Mouse (Mus musculus) embryonic facial prominence, embryonic 14.5 days (tissue): ENCODE data around the gene Rhox13. TPM values are rescaled to one million over a fixed set of nuclear protein-coding genes. Genes with fewer than 3 reads are reported as not detected.

ENCODE experiments used
- polyA plus RNA-seq: library from polyadenylated mRNA; unstranded; fragments of >200 nt; fragmentation: Nextera tagmentation; extraction: Ambion mirVana; gene quantifications from 2 replicates; pipeline ENCODE4 v1.2.1, GENCODE M21; 2014

Gene Rhox13
- polyA plus RNA-seq, 1 experiment from 2014 or later, result not detected

Other genes with a start within 250 kb of the Rhox13 start
- not detected in 2 replicates for gene Rhox8, start 242.3 kb upstream of the Rhox13 start, polyA plus RNA-seq
- gene Rhox7b, start 224.0 kb upstream of the Rhox13 start, polyA plus RNA-seq, result not detected in 2 replicates
- gene Rhox9, start 219.4 kb upstream of the Rhox13 start, polyA plus RNA-seq, result not detected in 2 replicates
- gene Btg1-ps1, start 102.4 kb upstream of the Rhox13 start, polyA plus RNA-seq, result not detected in 2 replicates
- not detected in 2 replicates for gene Btg1-ps2, start 78.1 kb upstream of the Rhox13 start, polyA plus RNA-seq
- gene Rhox10, start 54.7 kb upstream of the Rhox13 start, polyA plus RNA-seq, result not detected in 2 replicates
- not detected in 2 replicates for gene Rhox11, start 36.1 kb upstream of the Rhox13 start, polyA plus RNA-seq
- gene Rhox12, start 10.3 kb upstream of the Rhox13 start, polyA plus RNA-seq, result not detected in 2 replicates
- 4.6 and 4.9 TPM in 2 replicates for gene Zbtb33, start 68.6 kb downstream of the Rhox13 start, polyA plus RNA-seq
- gene Tmem255a, start 131.2 kb downstream of the Rhox13 start, polyA plus RNA-seq, result 44.9 and 48.6 TPM in 2 replicates
- gene Atp1b4, start 195.0 kb downstream of the Rhox13 start, polyA plus RNA-seq, result 24.9 and 41.9 TPM in 2 replicates